Mouse (Mus musculus): ENCODE measurements around the gene Gm20388. TPM values are rescaled to one million over a fixed set of nuclear protein-coding genes. Genes with fewer than 3 reads are reported as not detected.

The Gm20388 gene
- total RNA-seq, 4 experiments from 2014 or later, result 0.17 to 15.1 (median 6.6) TPM

DNA sequence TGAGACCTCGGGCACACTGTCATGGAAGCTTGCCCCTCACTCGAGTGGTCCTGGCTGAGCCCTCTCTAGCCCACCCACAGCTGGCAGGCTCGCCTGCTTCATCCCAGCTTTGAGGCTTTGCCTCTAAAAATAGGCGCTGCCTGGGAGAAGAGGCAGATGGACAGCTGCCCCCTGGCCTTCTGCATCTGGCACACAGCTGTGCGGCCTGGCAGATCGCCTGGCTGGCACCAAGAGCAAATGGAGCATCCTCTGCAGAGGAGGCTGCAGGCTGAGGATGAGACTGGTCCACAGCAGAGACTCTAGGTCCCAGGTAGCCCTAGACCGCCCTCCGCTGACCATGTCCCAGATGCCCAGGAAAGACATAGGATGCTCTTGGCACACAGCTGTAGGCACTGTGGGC lies 2805.9 kb downstream of the Gm20388 start:
- DNase-seq (ENCODE audit: low spot score in 2 of 2), result no peak

GRCm38 (mm10) chr8:122717869-122718509 lies 2807.3 kb downstream of the Gm20388 start:
- DNase-seq (ENCODE audit: low spot score in 2 of 2), result no peak

- no peak for DNase-seq (ENCODE audit: low spot score in 2 of 2)
These were observed 2808.3 kb downstream of the Gm20388 start for GRCm38 (mm10) chr8:122718711-122719499.

DNA sequence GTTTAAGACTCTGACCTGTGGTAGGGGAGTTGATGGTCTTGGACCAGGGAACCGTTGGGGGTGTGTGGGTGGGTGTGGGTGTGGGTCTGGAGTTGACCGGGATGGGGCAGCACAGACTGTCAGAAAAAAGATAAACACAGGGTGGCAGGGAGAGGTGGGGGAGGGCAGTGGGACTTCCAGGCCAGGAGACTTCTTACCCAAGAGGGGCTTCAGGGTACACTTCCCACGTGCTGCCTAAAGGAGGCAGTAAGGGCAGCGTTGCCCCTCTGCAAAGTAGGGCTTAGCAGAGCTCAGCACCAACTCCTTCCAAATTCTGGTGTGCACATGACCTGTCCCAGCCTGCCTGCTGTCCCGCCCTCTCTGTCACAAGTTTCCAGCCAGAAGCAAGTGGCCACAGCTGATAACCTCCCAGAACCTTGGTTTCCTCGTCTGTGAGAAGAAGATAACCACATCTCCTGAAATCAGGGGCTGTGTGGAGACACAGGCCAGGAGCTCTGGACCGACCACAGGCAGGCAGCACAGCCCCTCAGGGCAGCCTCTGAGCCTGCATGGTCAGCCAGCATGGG lies 2808.9 kb downstream of the Gm20388 start:
- no peak for DNase-seq (ENCODE audit: low spot score in 2 of 2)

DNA sequence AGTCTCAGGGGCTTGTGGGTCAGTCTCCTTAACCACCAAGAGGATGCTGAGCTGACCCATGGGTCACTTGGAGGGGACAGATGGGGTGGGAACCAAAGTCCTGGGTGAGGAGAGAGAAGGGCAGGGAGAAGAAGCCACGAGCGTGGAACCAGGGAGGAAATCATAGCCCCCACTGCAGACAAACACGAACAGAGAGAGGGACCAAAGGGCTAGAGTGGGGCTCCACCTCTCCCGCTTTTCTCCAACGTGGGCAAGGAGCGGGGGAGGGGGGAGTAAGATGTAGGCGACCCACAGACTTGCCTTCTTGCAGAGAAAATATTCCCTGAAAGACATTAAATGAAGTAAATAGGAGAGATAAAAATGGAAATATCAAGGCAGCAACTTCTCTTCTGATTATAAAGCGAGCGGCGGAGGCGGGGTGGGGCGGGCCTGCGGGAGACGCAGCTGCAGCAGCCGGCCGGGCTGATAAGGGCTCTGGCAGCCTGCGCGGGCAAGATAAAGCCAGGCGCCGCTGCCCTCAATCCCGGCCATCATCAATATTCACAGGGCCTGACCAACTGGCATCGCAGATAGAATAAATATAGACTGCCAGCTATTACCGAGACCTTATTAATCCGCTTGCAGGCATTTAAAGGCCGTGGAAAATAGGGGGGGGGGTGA lies 2809.6 kb downstream of the Gm20388 start:
- no peak for DNase-seq (ENCODE audit: low spot score in 2 of 2)

GRCm38 (mm10) chr8:122720811-122721640 lies 2810.4 kb downstream of the Gm20388 start:
- no peak for DNase-seq (ENCODE audit: low spot score in 2 of 2)

DNA sequence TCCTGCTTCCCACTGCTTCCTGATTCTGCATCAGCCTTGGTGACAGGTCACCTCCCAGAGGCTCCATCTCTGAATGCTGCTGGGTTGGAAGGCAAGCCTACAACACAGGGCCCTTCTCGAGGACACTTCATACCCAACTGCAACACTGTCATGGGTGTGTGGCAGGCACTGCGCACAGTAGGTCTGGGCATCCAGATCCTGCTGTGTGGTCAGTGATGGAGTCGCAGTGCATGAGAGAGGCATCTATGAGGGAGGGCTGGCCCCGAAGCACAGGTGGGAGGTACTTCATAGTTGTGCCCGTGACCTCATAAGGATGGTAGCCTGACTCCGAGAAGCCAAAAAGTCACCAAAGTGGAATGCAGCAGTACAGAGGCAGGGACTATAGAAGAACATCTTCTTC lies 2814.5 kb downstream of the Gm20388 start:
- DNase-seq (ENCODE audit: low spot score in 2 of 2), result no peak

- no peak for DNase-seq (ENCODE audit: low spot score in 2 of 2)
These were observed 2816.1 kb downstream of the Gm20388 start for GRCm38 (mm10) chr8:122726789-122727188.

DNA sequence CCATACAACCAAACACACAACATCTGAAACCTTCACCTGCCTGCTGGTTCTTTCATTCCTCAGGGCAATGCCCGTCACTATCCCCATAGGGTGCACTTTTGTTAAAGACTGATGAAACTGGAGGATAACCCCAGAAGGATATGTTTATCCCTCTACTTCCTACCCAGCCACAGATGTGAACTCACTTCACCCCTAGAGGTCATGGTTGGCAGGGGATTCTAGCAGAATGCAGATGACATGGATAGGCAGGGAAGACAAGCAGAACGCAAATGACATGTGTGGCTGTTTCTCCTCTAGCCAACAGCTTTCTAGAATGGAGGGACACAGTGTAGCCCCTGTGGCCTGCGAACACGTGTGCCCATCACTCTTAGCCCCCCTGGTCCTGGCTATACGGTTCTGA lies 2816.8 kb downstream of the Gm20388 start:
- DNase-seq (ENCODE audit: low spot score in 2 of 2), result no peak

DNA sequence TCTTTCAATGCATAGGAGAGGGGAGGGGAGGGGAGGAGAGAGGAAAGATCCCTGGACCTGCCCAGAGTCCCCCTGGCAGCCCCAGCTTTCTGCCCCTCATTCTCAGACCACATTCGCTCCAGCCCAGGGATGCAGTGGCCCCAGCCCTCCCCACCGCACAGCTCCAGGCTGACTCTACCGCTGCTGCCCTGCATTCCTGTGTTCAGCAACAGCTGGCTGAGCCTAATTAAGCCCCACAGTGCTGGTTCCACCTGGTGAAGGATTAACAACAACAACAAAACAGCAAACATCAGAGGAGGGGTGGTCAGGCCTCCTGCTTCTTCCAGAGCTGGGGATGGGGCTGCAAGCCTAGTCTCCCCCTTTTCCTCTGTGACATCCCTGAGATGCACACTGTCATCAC lies 2818.0 kb downstream of the Gm20388 start:
- DNase-seq (ENCODE audit: low spot score in 2 of 2), result no peak

- no peak for DNase-seq (ENCODE audit: low spot score in 2 of 2)
These were observed 2824.5 kb downstream of the Gm20388 start for GRCm38 (mm10) chr8:122735110-122735509.

- DNase-seq (ENCODE audit: low spot score in 2 of 2), result no peak
These were observed 2825.2 kb downstream of the Gm20388 start for GRCm38 (mm10) chr8:122735542-122736473.

DNA sequence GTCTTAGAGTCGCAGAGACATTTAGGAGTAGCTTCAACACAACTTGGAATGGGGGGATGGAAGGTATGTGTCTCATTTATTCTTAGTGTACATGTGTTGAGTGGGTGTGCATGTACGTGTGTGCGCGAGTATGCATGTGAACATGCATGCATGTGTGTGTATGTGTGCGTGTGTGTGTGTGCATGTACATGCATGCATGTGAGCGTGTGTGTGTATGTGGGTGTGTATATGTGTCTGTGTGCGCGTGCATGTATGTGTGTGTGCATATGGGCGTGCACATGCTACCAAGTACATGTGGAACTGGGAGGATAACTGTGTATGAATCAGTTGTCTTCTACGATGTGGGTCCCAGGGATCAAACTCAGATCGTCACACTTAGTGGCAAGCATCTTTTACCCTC lies 2826.0 kb downstream of the Gm20388 start:
- DNase-seq (ENCODE audit: low spot score in 2 of 2), result no peak

DNA sequence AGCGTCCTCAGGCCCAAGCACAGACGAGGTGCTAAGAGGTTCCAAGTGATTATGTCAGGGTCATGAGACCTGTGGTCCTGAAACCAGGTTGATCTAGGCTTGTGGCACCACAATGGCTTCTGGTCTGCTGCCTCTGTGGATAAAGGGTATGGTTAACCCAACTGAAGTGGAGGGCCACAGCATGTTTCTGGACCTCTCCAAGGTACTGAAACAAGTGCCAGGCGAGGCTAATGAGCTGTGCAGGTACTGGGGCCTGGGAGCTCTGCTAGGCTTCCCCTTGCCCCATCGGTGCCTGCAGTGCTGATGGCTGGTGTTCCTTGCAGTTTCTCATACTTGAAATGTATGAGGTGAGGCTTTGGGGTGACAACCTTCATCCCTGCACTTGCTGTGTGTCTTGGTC lies 2826.4 kb downstream of the Gm20388 start:
- DNase-seq (ENCODE audit: low spot score in 2 of 2), result no peak

- no peak for DNase-seq (ENCODE audit: low spot score in 2 of 2)
These were observed 2827.2 kb downstream of the Gm20388 start for GRCm38 (mm10) chr8:122737886-122738285.

DNA sequence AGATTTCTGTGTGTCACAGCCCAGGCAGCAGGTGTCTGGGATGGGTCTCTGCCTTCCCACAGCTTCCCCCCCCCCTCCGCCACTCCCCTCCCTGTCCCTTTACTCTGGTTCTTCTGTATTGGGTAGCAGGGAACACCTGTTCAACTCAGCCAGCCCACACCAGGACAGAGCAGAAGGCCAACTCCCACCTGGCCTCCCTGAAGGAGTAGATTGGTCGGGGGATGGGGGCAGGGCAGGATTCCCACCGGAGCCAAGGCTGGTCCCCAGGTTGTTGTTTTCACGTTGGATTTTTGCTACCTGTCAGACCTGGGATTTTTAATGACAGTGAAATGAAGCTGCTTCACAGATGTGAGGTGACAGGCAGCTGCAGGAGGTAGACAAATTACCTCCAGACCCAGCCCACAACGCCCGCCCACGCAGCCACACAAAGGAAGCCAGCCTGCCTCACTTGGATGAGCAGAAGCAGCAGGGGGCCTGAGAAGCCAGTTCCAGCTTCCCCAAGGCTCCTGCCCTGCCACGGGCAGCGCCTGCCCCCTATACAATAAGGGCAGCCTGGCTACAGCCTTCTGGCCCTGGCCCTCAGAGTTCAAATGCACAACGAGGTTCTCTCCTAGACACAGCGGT lies 2828.6 kb downstream of the Gm20388 start:
- no peak for DNase-seq (ENCODE audit: low spot score in 2 of 2)

DNA sequence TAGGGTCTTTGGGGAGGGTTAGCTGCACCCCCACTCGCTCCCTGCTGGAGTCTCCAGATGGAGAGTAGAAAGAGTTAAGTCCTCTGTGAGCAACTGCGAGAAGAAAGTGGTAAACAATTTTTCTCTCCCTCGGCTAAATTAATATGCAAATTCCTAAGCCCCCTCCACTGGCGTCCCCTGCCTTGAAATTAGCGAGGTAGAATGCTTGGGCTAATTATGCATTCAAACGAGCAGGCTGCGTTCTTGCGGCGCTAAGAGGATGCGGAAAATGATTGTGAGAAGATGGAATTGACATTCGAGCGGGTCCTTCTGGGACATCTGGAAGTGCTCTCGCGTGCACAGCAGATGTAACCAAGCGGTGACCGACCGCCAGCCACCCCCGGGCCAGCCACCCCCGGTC lies 2831.8 kb downstream of the Gm20388 start:
- DNase-seq (ENCODE audit: low spot score in 2 of 2), result no peak

- DNase-seq (ENCODE audit: low spot score in 2 of 2), result no peak
These were observed 2834.5 kb downstream of the Gm20388 start for GRCm38 (mm10) chr8:122745022-122745749.

DNA sequence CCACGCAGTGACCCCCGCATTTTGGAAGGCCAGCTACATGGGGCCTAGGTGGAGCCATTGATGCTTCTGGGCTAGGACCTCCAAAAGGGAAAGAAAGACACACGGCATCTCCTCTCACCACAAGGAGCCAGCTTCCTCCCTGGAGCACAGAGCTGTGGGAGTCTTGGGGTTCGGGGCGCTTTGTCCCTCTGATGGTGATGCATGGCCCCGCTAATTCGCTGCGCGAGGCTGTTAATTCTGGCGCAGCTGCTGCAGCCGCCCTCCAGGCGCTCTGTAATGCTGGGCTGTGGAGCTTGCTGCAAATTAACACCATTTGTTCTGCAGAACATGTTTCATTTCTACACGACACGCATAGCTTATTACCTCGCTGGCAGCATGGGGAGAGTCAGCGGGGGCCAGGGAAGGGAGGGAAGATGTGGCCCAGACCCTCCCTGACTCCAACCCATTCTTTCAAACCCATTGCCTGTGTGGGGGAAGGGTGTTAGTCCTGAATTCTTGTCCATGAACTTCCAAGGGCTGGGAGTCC lies 2835.2 kb downstream of the Gm20388 start:
- no peak for DNase-seq (ENCODE audit: low spot score in 2 of 2)
